Mouse (Mus musculus) kidney, embryonic 15.5 days (tissue): Measurements from ENCODE around the gene Gm21992. TPM values are rescaled to one million over a fixed set of nuclear protein-coding genes. Genes with fewer than 3 reads are reported as not detected.

ENCODE experiments used
- ATAC-seq: fragments of 200-750 bp; cut with Nextera tagmentation; replicated peaks from 2 replicates; pipeline ENCODE4 v1.8.0; 2017; ENCODE audit warnings: moderate TSS enrichment; ENCODE audit not compliant: low FRiP score
- H3K27ac ChIP-seq: fragments of 300-500 bp; sonication (generic); 2 replicates; pipeline ENCODE4 v1.5.1; 2015; ENCODE audit warnings: mild to moderate bottlenecking, inconsistent platforms
- H3K27me3 ChIP-seq: fragments of 300-500 bp; sonication (generic); 2 replicates; pipeline ENCODE4 v1.6.1; 2015; ENCODE audit warnings: inconsistent platforms
- H3K36me3 ChIP-seq: fragments of 300-500 bp; sonication (generic); 2 replicates; pipeline ENCODE4 v1.6.1; 2015; ENCODE audit warnings: inconsistent platforms
- H3K4me1 ChIP-seq: fragments of 300-500 bp; sonication (generic); 2 replicates; pipeline ENCODE4 v1.6.1; 2015; ENCODE audit warnings: inconsistent platforms
- H3K4me2 ChIP-seq: fragments of 300-500 bp; sonication (generic); 2 replicates; pipeline ENCODE4 v1.6.1; 2015; ENCODE audit warnings: moderate library complexity, mild to moderate bottlenecking, inconsistent platforms
- H3K4me3 ChIP-seq: fragments of 300-500 bp; sonication (generic); replicated peaks from 2 replicates; pipeline ENCODE4 v1.5.1; 2015; ENCODE audit warnings: mild to moderate bottlenecking, inconsistent platforms
- H3K9ac ChIP-seq: fragments of 300-500 bp; sonication (generic); 2 replicates; pipeline ENCODE4 v1.6.1; 2015; ENCODE audit warnings: mild to moderate bottlenecking, inconsistent platforms
- H3K9me3 ChIP-seq: fragments of 300-500 bp; sonication (generic); replicated peaks from 2 replicates; pipeline ENCODE4 v1.6.1; 2016; ENCODE audit warnings: inconsistent platforms
- WGBS: fragments of 180-500 bp; shearing (Covaris S2); methylation state at CpG from one replicate; pipeline ENCODE4 v1.1.7; 2015; ENCODE audit warnings: mixed read lengths; 5-methylcytosine and 5-hydroxymethylcytosine counted together
- polyA plus RNA-seq: library from polyadenylated mRNA; unstranded; fragments of >200 nt; fragmentation: Nextera tagmentation; extraction: Ambion mirVana; gene quantifications from 2 replicates; pipeline ENCODE4 v1.2.1, GENCODE M21; 2015

The Gm21992 gene
- polyA plus RNA-seq, 1 experiment from 2014 or later, result 40.3 TPM

GRCm38 (mm10) chr19:4745681-4746080, 65.7 kb downstream of the Gm21992 start:
- Histone ChIP-seq H3K9me3 (no peaks in the 10 kb centered on the region), H3K9ac (no peak overlapping the region), H3K4me3 (no peak overlapping the region), H3K4me2 (no peak overlapping the region), H3K36me3 (peaks cover 11% of the 10 kb centered on the region), H3K27me3 (no peaks in the 10 kb centered on the region), H3K4me1 (peaks cover 3% of the 10 kb centered on the region; the same call in 1 of the 2 replicates), H3K27ac (no peak overlapping the region)
- no peak for ATAC-seq
- 93% methylated on average over 10 of the region's 10 CpGs for WGBS

GRCm38 (mm10) chr19:4745057-4745456, 66.4 kb downstream of the Gm21992 start:
- no peak for ATAC-seq
- WGBS, result 54% methylated on average over 9 of the region's 9 CpGs

DNA sequence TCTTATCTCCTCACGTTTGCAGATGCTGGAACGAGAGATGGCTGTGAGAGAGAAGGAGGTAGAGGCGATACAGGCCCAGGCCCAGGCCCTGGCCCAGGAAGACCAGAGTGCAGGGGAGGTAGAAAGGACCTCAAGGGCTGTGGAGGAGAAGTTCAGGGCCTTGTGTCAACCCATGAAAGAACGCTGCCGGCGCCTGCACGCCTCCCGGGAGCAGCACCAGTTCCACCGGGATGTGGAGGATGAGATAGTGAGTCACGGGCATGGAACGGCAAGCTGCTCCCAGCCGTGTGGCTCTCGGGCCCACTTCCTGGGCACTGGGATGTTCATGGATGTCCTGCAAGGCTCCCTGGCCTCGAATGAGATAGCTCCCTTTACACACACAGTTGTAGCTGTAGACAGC, 67.4 kb downstream of the Gm21992 start:
- WGBS, result 71% methylated on average over 14 of the region's 14 CpGs
- peaks cover 3% of the 10 kb centered on the region; the same call in 1 of the 2 replicates for H3K4me1 ChIP-seq
- H3K4me3 ChIP-seq, result no peak overlapping the region
- H3K27ac ChIP-seq, result no peak overlapping the region
- H3K9ac ChIP-seq, result no peak overlapping the region
- no peaks in the 10 kb centered on the region for H3K27me3 ChIP-seq
- ATAC-seq, result no peak
- H3K9me3 ChIP-seq, result no peaks in the 10 kb centered on the region
- peaks cover 11% of the 10 kb centered on the region for H3K36me3 ChIP-seq
- H3K4me2 ChIP-seq, result no peak overlapping the region

More at GRCm38 (mm10) chr19:4745057-4745456, 66.4 kb downstream of the Gm21992 start:
- Histone ChIP-seq H3K9me3 (no peaks in the 10 kb centered on the region), H3K27ac (no peak overlapping the region), H3K27me3 (no peaks in the 10 kb centered on the region), H3K9ac (no peak overlapping the region), H3K4me2 (no peak overlapping the region), H3K36me3 (peaks cover 11% of the 10 kb centered on the region), H3K4me1 (peaks cover 3% of the 10 kb centered on the region; the same call in 1 of the 2 replicates), H3K4me3 (no peak overlapping the region)

GRCm38 (mm10) chr19:4743524-4743923, 67.9 kb downstream of the Gm21992 start:
- H3K36me3 ChIP-seq, result peaks cover 13% of the 10 kb centered on the region
- H3K4me1 ChIP-seq, result peaks cover 3% of the 10 kb centered on the region; the same call in 1 of the 2 replicates
- H3K9ac ChIP-seq, result no peak overlapping the region
- H3K4me3 ChIP-seq, result no peak overlapping the region
- ATAC-seq, result no peak
- no peaks in the 10 kb centered on the region for H3K9me3 ChIP-seq
- WGBS, result 36% methylated on average over 5 of the region's 5 CpGs
- H3K27ac ChIP-seq, result no peak overlapping the region
- H3K27me3 ChIP-seq, result no peaks in the 10 kb centered on the region
- H3K4me2 ChIP-seq, result no peak overlapping the region

GRCm38 (mm10) chr19:4742229-4742628, 69.2 kb downstream of the Gm21992 start:
- H3K4me3 ChIP-seq, result no peak overlapping the region
- H3K4me1 ChIP-seq, result peaks cover 3% of the 10 kb centered on the region; the same call in 1 of the 2 replicates
- 93% methylated on average over 6 of the region's 6 CpGs for WGBS
- H3K27ac ChIP-seq, result no peak overlapping the region
- no peak for ATAC-seq
- peaks cover 15% of the 10 kb centered on the region; the same call in 1 of the 2 replicates for H3K36me3 ChIP-seq
- no peaks in the 10 kb centered on the region for H3K27me3 ChIP-seq
- H3K9ac ChIP-seq, result no peak overlapping the region
- no peak overlapping the region for H3K4me2 ChIP-seq
- H3K9me3 ChIP-seq, result no peaks in the 10 kb centered on the region

- no peak overlapping the region for H3K4me2 ChIP-seq
- H3K36me3 ChIP-seq, result peaks cover 15% of the 10 kb centered on the region; the same call in 1 of the 2 replicates
- H3K27me3 ChIP-seq, result no peaks in the 10 kb centered on the region
- H3K27ac ChIP-seq, result no peak overlapping the region
- no peak overlapping the region for H3K9ac ChIP-seq
- 77% methylated on average over 10 of the region's 10 CpGs for WGBS
- no peak for ATAC-seq
- no peaks in the 10 kb centered on the region for H3K9me3 ChIP-seq
- peaks cover 3% of the 10 kb centered on the region; the same call in 1 of the 2 replicates for H3K4me1 ChIP-seq
- H3K4me3 ChIP-seq, result no peak overlapping the region
Observed at GRCm38 (mm10) chr19:4741482-4741881, 69.9 kb downstream of the Gm21992 start.

DNA sequence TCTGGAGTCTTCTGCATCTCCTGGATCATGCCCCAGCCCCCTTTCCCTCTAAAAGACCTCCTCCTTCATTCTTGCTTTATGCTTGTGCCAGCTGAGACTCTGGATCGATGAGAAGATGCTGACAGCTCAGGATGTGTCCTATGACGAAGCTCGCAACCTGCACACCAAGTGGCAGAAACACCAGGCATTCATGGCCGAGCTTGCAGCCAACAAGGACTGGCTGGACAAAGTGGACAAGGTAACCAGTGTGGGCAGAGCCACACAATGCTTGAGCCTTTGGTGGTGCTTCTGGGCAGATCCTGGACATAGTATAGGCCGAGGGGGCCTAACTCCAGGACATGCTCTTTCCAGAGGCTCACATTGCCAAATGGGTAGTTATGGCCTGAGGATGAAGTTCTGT, 71.7 kb downstream of the Gm21992 start:
- Histone ChIP-seq H3K4me1 (no peaks in the 10 kb centered on the region), H3K9me3 (no peaks in the 10 kb centered on the region), H3K9ac (no peak overlapping the region), H3K27me3 (no peaks in the 10 kb centered on the region), H3K4me2 (no peak overlapping the region), H3K27ac (no peak overlapping the region), H3K4me3 (no peak overlapping the region), H3K36me3 (peaks cover 15% of the 10 kb centered on the region; the same call in 1 of the 2 replicates)
- ATAC-seq, result no peak
- 95% methylated on average over 5 of the region's 5 CpGs for WGBS

DNA sequence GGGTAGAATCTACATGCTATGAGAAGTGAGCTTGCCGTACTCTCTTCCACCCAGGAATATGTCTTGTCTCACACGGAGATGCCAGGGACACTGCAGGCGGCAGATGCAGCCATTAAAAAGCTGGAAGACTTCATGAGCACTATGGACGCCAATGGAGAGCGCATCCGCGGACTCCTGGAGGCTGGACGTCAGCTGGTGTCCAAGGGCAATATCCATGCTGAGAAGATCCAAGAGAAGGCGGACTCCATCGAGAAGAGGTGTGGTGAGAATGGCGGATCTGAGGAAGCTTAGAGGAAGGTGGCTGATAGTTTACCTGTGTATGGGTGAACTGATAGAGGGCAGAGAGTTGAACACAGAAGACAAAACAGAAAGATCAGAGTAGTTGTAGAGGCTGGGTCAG, 72.4 kb downstream of the Gm21992 start:
- Histone ChIP-seq H3K27me3 (no peaks in the 10 kb centered on the region), H3K9me3 (no peaks in the 10 kb centered on the region), H3K9ac (no peak overlapping the region), H3K36me3 (peaks cover 11% of the 10 kb centered on the region; the same call in 1 of the 2 replicates), H3K4me3 (no peak overlapping the region), H3K4me2 (no peak overlapping the region), H3K4me1 (no peaks in the 10 kb centered on the region), H3K27ac (no peak overlapping the region)
- ATAC-seq, result no peak
- WGBS, result 94% methylated on average over 11 of the region's 11 CpGs

DNA sequence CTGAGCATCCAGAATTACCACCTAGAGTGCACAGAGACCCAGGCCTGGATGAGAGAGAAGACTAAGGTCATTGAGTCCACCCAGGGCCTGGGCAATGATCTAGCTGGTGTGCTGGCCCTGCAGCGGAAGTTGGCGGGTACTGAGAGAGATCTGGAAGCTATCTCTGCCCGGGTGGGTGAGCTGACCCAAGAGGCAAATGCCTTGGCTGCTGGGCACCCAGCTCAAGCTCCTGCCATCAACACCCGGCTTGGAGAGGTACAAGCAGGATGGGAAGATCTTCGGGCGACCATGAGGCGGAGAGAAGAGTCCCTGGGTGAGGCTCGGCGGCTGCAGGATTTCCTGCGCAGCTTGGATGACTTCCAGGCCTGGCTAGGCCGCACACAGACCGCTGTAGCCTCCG, 73.5 kb downstream of the Gm21992 start:
- Histone ChIP-seq H3K9me3 (no peaks in the 10 kb centered on the region), H3K4me1 (no peaks in the 10 kb centered on the region), H3K27me3 (no peaks in the 10 kb centered on the region), H3K27ac (no peak overlapping the region), H3K4me2 (no peak overlapping the region), H3K4me3 (no peak overlapping the region), H3K36me3 (peaks cover 9% of the 10 kb centered on the region; the same call in 1 of the 2 replicates), H3K9ac (no peak overlapping the region)
- ATAC-seq, result no peak
- WGBS, result 85% methylated on average over 13 of the region's 13 CpGs

DNA sequence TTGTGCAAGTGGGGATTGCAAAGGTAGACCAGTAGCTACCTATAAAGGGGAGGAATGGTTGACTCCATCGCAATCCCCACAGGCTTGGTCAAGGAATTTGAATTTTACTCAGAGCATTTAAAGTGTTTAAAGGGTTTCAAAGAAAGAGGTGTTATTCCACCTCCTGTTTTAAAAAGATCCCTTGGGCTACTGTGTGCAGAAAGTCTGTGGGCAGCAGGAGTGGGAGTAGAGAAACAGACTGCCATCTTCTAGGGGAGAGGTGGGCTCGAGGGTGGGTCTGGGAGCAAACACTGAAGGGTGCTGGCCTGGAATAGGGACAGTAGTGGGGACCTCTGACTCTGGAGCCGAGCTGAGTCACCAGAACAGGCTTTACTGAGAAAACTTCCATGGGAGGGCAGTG, 78.4 kb downstream of the Gm21992 start:
- no peaks in the 10 kb centered on the region for H3K4me1 ChIP-seq
- 84% methylated on average over 3 of the region's 3 CpGs for WGBS
- peaks cover 6% of the 10 kb centered on the region for H3K36me3 ChIP-seq
- H3K9ac ChIP-seq, result no peak overlapping the region
- no peak for ATAC-seq
- H3K27me3 ChIP-seq, result no peaks in the 10 kb centered on the region
- H3K9me3 ChIP-seq, result no peaks in the 10 kb centered on the region
- no peak overlapping the region for H3K4me2 ChIP-seq
- no peak overlapping the region for H3K27ac ChIP-seq
- no peak overlapping the region for H3K4me3 ChIP-seq

DNA sequence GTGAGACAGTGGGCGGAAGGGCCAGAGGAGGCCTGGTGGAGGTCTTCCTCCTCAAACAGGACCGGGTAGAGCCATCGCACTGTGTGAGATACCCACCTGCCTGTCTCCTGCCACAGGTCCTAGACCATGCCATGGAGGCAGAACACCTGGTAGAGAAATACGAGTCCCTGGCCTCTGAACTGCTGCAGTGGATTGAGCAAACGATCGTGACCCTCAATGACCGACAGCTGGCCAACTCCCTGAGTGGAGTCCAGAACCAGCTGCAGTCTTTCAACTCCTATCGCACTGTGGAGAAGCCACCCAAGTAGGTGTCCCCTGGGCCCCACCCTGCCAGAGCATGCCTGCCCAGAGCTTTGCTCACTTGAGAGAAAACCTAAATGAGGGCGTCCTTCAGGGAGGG, 82.2 kb downstream of the Gm21992 start:
- Histone ChIP-seq H3K4me2 (no peak overlapping the region), H3K36me3 (peaks cover 3% of the 10 kb centered on the region), H3K27me3 (no peaks in the 10 kb centered on the region), H3K27ac (no peak overlapping the region), H3K9ac (no peak overlapping the region), H3K9me3 (no peaks in the 10 kb centered on the region), H3K4me3 (no peak overlapping the region), H3K4me1 (0 out of 2 replicates have a peak, but pooled peaks cover 4% of the 10 kb centered on the region)
- ATAC-seq, result no peak
- 58% methylated on average over 9 of the region's 9 CpGs for WGBS

DNA sequence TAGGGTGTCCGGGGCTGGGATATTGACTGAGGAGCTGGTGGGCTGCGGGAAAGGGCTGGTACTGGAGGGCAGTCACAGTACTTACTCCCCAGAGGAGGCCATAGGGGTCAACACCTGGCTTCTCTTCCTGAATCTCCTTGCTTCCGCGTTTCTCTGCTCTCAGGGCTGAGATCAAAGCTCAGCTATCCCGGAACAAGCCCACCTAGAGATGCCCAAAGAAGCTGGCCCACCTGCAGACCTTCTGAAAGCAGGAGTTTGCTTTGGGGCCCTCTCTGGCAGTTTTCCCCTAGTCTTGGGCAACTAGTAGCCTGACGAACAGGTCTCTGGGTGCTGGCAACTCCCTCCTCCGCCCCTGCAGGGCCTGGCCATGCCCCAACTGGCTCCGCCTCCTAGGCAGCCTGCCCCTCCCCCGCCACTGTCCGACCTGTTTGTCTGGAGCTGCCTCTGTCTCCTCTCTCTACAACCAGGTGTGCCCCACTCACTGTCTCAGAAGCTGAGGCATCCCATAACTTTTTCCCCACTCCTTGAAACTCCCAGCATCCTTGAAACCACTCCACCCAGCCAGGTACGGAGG, 90.7 kb downstream of the Gm21992 start:
- Histone ChIP-seq H3K27me3 (peaks cover 3% of the 10 kb centered on the region), H3K36me3 (no peaks in the 10 kb centered on the region), H3K4me2 (peak overlapping the region; percentile 48), H3K27ac (peak overlapping the region; percentile 50; the same call in 1 of the 2 replicates), H3K9ac (peak overlapping the region; percentile 29; the same call in 1 of the 2 replicates), H3K9me3 (no peaks in the 10 kb centered on the region), H3K4me1 (peaks cover 37% of the 10 kb centered on the region), H3K4me3 (peak overlapping the region; percentile 36)
- ATAC-seq, result peak; percentile 40; the same call in 1 of the 2 replicates
- WGBS, result 15% methylated on average over 11 of the region's 11 CpGs
